18 mouse cellular contexts compared by ENCODE assay signal in the genomic region with DNA sequence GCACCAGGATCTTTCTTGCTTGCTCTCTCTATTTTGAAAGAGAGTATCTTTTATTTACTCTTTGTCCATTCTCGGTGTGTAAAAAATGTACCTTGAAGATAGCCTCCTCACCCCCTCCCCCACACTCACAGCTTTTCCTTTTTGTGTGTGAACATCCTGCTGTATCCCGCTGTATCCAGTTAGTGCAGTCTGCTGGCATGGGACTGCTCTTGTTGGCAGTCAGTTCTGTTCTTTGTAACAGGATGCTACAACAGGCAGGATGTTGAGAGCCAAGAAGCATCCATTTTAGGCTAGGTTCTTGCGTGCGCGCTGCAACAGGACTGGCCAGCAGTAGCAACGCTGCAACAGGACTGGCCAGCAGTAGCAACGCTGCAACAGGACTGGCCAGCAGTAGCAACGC. TPM values are rescaled to one million over a fixed set of nuclear protein-coding genes. Genes with fewer than 3 reads are reported as not detected.
DNase-seq lines count a peak whose midpoint lies in the region; ATAC-seq and TF ChIP-seq lines count a peak whose summit lies in the region.
"Had no signal": no experiment of that assay in that cellular context is flagged by ENCODE, and none has a peak within 500 bp of the region (broad histone marks: within the 10 kb centered on the region; RNA-seq: fewer than 3 reads in every experiment).

No protein-coding gene starts in this region.

- H3K4me3 ChIP-seq in forebrain, embryonic 15.5 days: no peak overlapping the region
- no peak overlapping the region for H3K4me3 ChIP-seq in forebrain, embryonic 12.5 days (replicated peaks)
- no peak overlapping the region for H3K4me3 ChIP-seq in kidney, embryonic 15.5 days (replicated peaks)
- H3K4me3 ChIP-seq in layer of hippocampus, adult 2 months: no peak overlapping the region
- no peak overlapping the region for H3K4me3 ChIP-seq in hindbrain, postnatal 0 days (ENCODE audit: low read length)
- H3K4me3 ChIP-seq: forebrain, embryonic 10.5 days; limb, embryonic 12.5 days; lung, embryonic 15.5 days; neural tube, embryonic 13.5 days had no signal

- WGBS in forebrain, embryonic 15.5 days: 85% methylated on average over 8 of the region's 8 CpGs
- 96% methylated on average over 8 of the region's 8 CpGs for WGBS in forebrain, embryonic 12.5 days
- WGBS in kidney, embryonic 15.5 days: 95% methylated on average over 8 of the region's 8 CpGs
- WGBS in hindbrain, postnatal 0 days: 93% methylated on average over 7 of the region's 8 CpGs

- H3K4me2 ChIP-seq in forebrain, embryonic 15.5 days (replicated peaks): no peak overlapping the region
- no peak overlapping the region for H3K4me2 ChIP-seq in forebrain, embryonic 12.5 days
- no peak overlapping the region for H3K4me2 ChIP-seq in kidney, embryonic 15.5 days
- H3K4me2 ChIP-seq in hindbrain, postnatal 0 days (ENCODE audit: low read depth, low read length): no peak overlapping the region
- H3K4me2 ChIP-seq: limb, embryonic 12.5 days; lung, embryonic 15.5 days; neural tube, embryonic 13.5 days had no signal

- no peak for TF ChIP-seq CTCF in layer of hippocampus, adult 2 months (conservative IDR thresholded peaks at IDR 0.05)
- no peak for TF ChIP-seq CTCF in hindbrain, postnatal 0 days (IDR thresholded peaks at IDR 0.05; ENCODE audit: low read depth)

- no peaks in the 10 kb centered on the region for H3K27me3 ChIP-seq in forebrain, embryonic 15.5 days
- H3K27me3 ChIP-seq in forebrain, embryonic 12.5 days: no peaks in the 10 kb centered on the region
- no peaks in the 10 kb centered on the region for H3K27me3 ChIP-seq in kidney, embryonic 15.5 days
- no peaks in the 10 kb centered on the region for H3K27me3 ChIP-seq in hindbrain, postnatal 0 days (ENCODE audit: insufficient read depth, low read length)
- H3K27me3 ChIP-seq: limb, embryonic 12.5 days; lung, embryonic 15.5 days; neural tube, embryonic 13.5 days had no signal

- H3K36me3 ChIP-seq in forebrain, embryonic 15.5 days: peaks cover 32% of the 10 kb centered on the region
- H3K36me3 ChIP-seq in forebrain, embryonic 12.5 days (replicated peaks): peaks cover 41% of the 10 kb centered on the region
- H3K36me3 ChIP-seq in kidney, embryonic 15.5 days: peaks cover 25% of the 10 kb centered on the region
- peaks cover 27% of the 10 kb centered on the region for H3K36me3 ChIP-seq in hindbrain, postnatal 0 days (ENCODE audit: insufficient read depth, low read length)

- peaks cover 22% of the 10 kb centered on the region for H3K4me1 ChIP-seq in forebrain, embryonic 15.5 days
- H3K4me1 ChIP-seq in forebrain, embryonic 12.5 days: peaks cover 22% of the 10 kb centered on the region
- peaks cover 16% of the 10 kb centered on the region for H3K4me1 ChIP-seq in kidney, embryonic 15.5 days
- peaks cover 11% of the 10 kb centered on the region for H3K4me1 ChIP-seq in hindbrain, postnatal 0 days (ENCODE audit: insufficient read depth, low read length)

- H3K27ac ChIP-seq in forebrain, embryonic 15.5 days (replicated peaks): 0 out of 2 replicates have a peak overlapping the region, but pooled peaks have one; percentile 11
- no peak overlapping the region for H3K27ac ChIP-seq in forebrain, embryonic 12.5 days
- H3K27ac ChIP-seq in kidney, embryonic 15.5 days: no peak overlapping the region
- peak overlapping the region; percentile 51; the same call in 1 of the 2 replicates for H3K27ac ChIP-seq in layer of hippocampus, adult 2 months
- H3K27ac ChIP-seq in hindbrain, postnatal 0 days: no peak overlapping the region
- H3K27ac ChIP-seq: forebrain, embryonic 10.5 days; limb, embryonic 12.5 days; lung, embryonic 15.5 days; neural tube, embryonic 13.5 days had no signal

- no peak overlapping the region for H3K9ac ChIP-seq in forebrain, embryonic 15.5 days (replicated peaks)
- no peak overlapping the region for H3K9ac ChIP-seq in forebrain, embryonic 12.5 days
- no peak overlapping the region for H3K9ac ChIP-seq in kidney, embryonic 15.5 days
- H3K9ac ChIP-seq in hindbrain, postnatal 0 days (replicated peaks; ENCODE audit: low read length): no peak overlapping the region
- H3K9ac ChIP-seq: limb, embryonic 12.5 days; lung, embryonic 15.5 days; neural tube, embryonic 13.5 days had no signal

- H3K9me3 ChIP-seq in forebrain, embryonic 15.5 days: no peaks in the 10 kb centered on the region
- H3K9me3 ChIP-seq in forebrain, embryonic 12.5 days: no peaks in the 10 kb centered on the region
- H3K9me3 ChIP-seq in kidney, embryonic 15.5 days (replicated peaks): no peaks in the 10 kb centered on the region
- no peaks in the 10 kb centered on the region for H3K9me3 ChIP-seq in hindbrain, postnatal 0 days (ENCODE audit: low read length)
- H3K9me3 ChIP-seq: G1E; limb, embryonic 12.5 days; lung, embryonic 15.5 days; neural tube, embryonic 13.5 days had no signal

- no peak for ATAC-seq in forebrain, embryonic 15.5 days (replicated peaks)
- ATAC-seq in forebrain, embryonic 12.5 days (ENCODE audit: low FRiP score): no peak
- no peak for ATAC-seq in kidney, embryonic 15.5 days (replicated peaks; ENCODE audit: low FRiP score)
- ATAC-seq in hindbrain, postnatal 0 days: no peak
- ATAC-seq: intestine, embryonic 16.5 days had no signal

- DNase-seq in kidney, postnatal 25 days: peak; percentile 24 to 54
- peak; percentile 68 for DNase-seq in brain, adult 2 months (ENCODE audit: low read depth, low spot score)
- peak; percentile 40 to 64 for DNase-seq in layer of hippocampus, adult 2 months (ENCODE audit: low spot score in 2 of 2)
- DNase-seq in natural killer cell, adult 2 months (ENCODE audit: low spot score in 2 of 2): no peak
- DNase-seq in hindbrain, postnatal 0 days (ENCODE audit: low spot score): no peak
- DNase-seq: cerebellum, adult 11 months; midbrain, embryonic 14.5 days had no signal

RNA-seq across cellular contexts. Expression of a gene that starts 3.9 kb away (rescaled TPM):
- 21.5 and 23.3 TPM in 2 replicates for polyA plus RNA-seq in forebrain, embryonic 15.5 days (2015; fragmentation: Nextera tagmentation; extraction: Ambion mirVana)
- 15.2 and 15.8 TPM in 2 replicates for polyA plus RNA-seq in forebrain, embryonic 12.5 days (2016; fragmentation: Nextera tagmentation; extraction: Ambion mirVana)
- polyA plus RNA-seq in kidney, embryonic 15.5 days (2015; fragmentation: Nextera tagmentation; extraction: Ambion mirVana): 7.8 and 8.3 TPM in 2 replicates
- total RNA-seq in layer of hippocampus, adult 2 months (2021): 1 to 10 TPM; 6.7 to 9.6 TPM
- 6.2 and 11.2 TPM in 2 replicates for total RNA-seq in hindbrain, postnatal 0 days (2014; rRNA removed)
- 18.1 and 18.2 TPM in 2 replicates for polyA plus RNA-seq in hindbrain, postnatal 0 days (2015; fragmentation: Nextera tagmentation; extraction: Ambion mirVana)

RNA-seq across cellular contexts. Expression of a gene that starts 11.5 kb away (rescaled TPM):
- 2.6 and 3.4 TPM in 2 replicates for polyA plus RNA-seq in forebrain, embryonic 15.5 days (2015; fragmentation: Nextera tagmentation; extraction: Ambion mirVana)
- polyA plus RNA-seq in forebrain, embryonic 12.5 days (2016; fragmentation: Nextera tagmentation; extraction: Ambion mirVana): 0.82 and 1.6 TPM in 2 replicates
- polyA plus RNA-seq in kidney, embryonic 15.5 days (2015; fragmentation: Nextera tagmentation; extraction: Ambion mirVana): 0.04 and 0.17 TPM in 2 replicates
- total RNA-seq in layer of hippocampus, adult 2 months (2021): 10 to 100 TPM; 19.7 to 24.1 TPM
- total RNA-seq in hindbrain, postnatal 0 days (2014; rRNA removed): 16.9 and 18.2 TPM in 2 replicates
- 6.2 and 7.7 TPM in 2 replicates for polyA plus RNA-seq in hindbrain, postnatal 0 days (2015; fragmentation: Nextera tagmentation; extraction: Ambion mirVana)
- total RNA-seq: G1E had no signal
- polyA plus RNA-seq: G1E; lung, embryonic 15.5 days had no signal

RNA-seq across cellular contexts. Expression of a gene that starts 23.1 kb away (rescaled TPM):
- polyA plus RNA-seq in forebrain, embryonic 15.5 days (2015; fragmentation: Nextera tagmentation; extraction: Ambion mirVana): 0.06 TPM in 1 of 2 replicates, not detected in the other
- not detected in 2 replicates for polyA plus RNA-seq in forebrain, embryonic 12.5 days (2016; fragmentation: Nextera tagmentation; extraction: Ambion mirVana)
- polyA plus RNA-seq in kidney, embryonic 15.5 days (2015; fragmentation: Nextera tagmentation; extraction: Ambion mirVana): not detected in 2 replicates
- under 1 TPM; 0.25 to 0.54 TPM for total RNA-seq in layer of hippocampus, adult 2 months (2021)
- total RNA-seq in hindbrain, postnatal 0 days (2014; rRNA removed): 0.26 TPM in 1 of 2 replicates, not detected in the other
- polyA plus RNA-seq in hindbrain, postnatal 0 days (2015; fragmentation: Nextera tagmentation; extraction: Ambion mirVana): 0.04 TPM in 1 of 2 replicates, not detected in the other
- total RNA-seq: adrenal gland, adult 18-20 months had no signal
- polyA plus RNA-seq: forebrain, embryonic 10.5 days; G1E; heart, embryonic 16.5 days; intestine, embryonic 16.5 days; limb, embryonic 12.5 days; midbrain, embryonic 14.5 days; neural tube, embryonic 13.5 days had no signal

RNA-seq across cellular contexts. Expression of a gene that starts 23.9 kb away (rescaled TPM):
- 4.5 and 4.6 TPM in 2 replicates for polyA plus RNA-seq in forebrain, embryonic 15.5 days (2015; fragmentation: Nextera tagmentation; extraction: Ambion mirVana)
- 2.8 TPM in 2 replicates for polyA plus RNA-seq in forebrain, embryonic 12.5 days (2016; fragmentation: Nextera tagmentation; extraction: Ambion mirVana)
- 1.7 and 2.5 TPM in 2 replicates for polyA plus RNA-seq in kidney, embryonic 15.5 days (2015; fragmentation: Nextera tagmentation; extraction: Ambion mirVana)
- 1 to 10 TPM; 4.7 to 5.0 TPM for total RNA-seq in layer of hippocampus, adult 2 months (2021)
- 1.3 and 2.6 TPM in 2 replicates for total RNA-seq in hindbrain, postnatal 0 days (2014; rRNA removed)
- polyA plus RNA-seq in hindbrain, postnatal 0 days (2015; fragmentation: Nextera tagmentation; extraction: Ambion mirVana): 1.8 and 2.8 TPM in 2 replicates

RNA-seq across cellular contexts. Expression of a gene that starts 43.4 kb away (rescaled TPM):
- polyA plus RNA-seq in forebrain, embryonic 15.5 days (2015; fragmentation: Nextera tagmentation; extraction: Ambion mirVana): 5.7 and 6.0 TPM in 2 replicates
- polyA plus RNA-seq in forebrain, embryonic 12.5 days (2016; fragmentation: Nextera tagmentation; extraction: Ambion mirVana): 3.8 and 4.1 TPM in 2 replicates
- 2.3 and 2.4 TPM in 2 replicates for polyA plus RNA-seq in kidney, embryonic 15.5 days (2015; fragmentation: Nextera tagmentation; extraction: Ambion mirVana)
- 1 to 10 TPM; 7.1 to 8.3 TPM for total RNA-seq in layer of hippocampus, adult 2 months (2021)
- 2.7 and 3.1 TPM in 2 replicates for total RNA-seq in hindbrain, postnatal 0 days (2014; rRNA removed)
- 4.6 and 5.0 TPM in 2 replicates for polyA plus RNA-seq in hindbrain, postnatal 0 days (2015; fragmentation: Nextera tagmentation; extraction: Ambion mirVana)
- polyA plus RNA-seq: G1E had no signal

Comparison
In these comparisons a context has a peak if more than half of its experiments do, and no peak if none do; other contexts are left out.
1. H3K27ac ChIP-seq: peak in forebrain, embryonic 15.5 days (single experiment) and layer of hippocampus, adult 2 months (single experiment); none in forebrain, embryonic 12.5 days (single experiment), kidney, embryonic 15.5 days (single experiment) and hindbrain, postnatal 0 days (single experiment).
2. DNase-seq: peak in kidney, postnatal 25 days (2 of 2), brain, adult 2 months (single experiment) and layer of hippocampus, adult 2 months (2 of 2); none in natural killer cell, adult 2 months (0 of 2) and hindbrain, postnatal 0 days (single experiment).